Mouse (Mus musculus) stomach, postnatal 0 days (tissue): ENCODE data around the gene Tspan14. TPM values are rescaled to one million over a fixed set of nuclear protein-coding genes. Genes with fewer than 3 reads are reported as not detected.

Experiments
- ATAC-seq: fragments of 200-750 bp; cut with Nextera tagmentation; 2 replicates; pipeline ENCODE4 v1.8.0; 2017; ENCODE audit not compliant: low FRiP score, low TSS enrichment
- DNase-seq: peaks from one replicate; pipeline ENCODE4 v3.0.0-alpha.2; 2016; ENCODE audit warnings: low spot score
- H3K27ac ChIP-seq: fragments of 300-500 bp; sonication (generic); replicated peaks from 2 replicates; pipeline ENCODE4 v1.5.1; 2014; ENCODE audit warnings: mild to moderate bottlenecking, control low read depth
- H3K27me3 ChIP-seq: fragments of 300-500 bp; sonication (generic); 2 replicates; pipeline ENCODE4 v1.6.1; 2014; ENCODE audit warnings: low read length; ENCODE audit not compliant: control insufficient read depth, insufficient read depth
- H3K36me3 ChIP-seq: fragments of 300-500 bp; sonication (generic); 2 replicates; pipeline ENCODE4 v1.6.1; 2014; ENCODE audit warnings: low read length, mixed read lengths; ENCODE audit not compliant: control insufficient read depth, insufficient read depth
- H3K4me1 ChIP-seq: fragments of 300-500 bp; sonication (generic); replicated peaks from 2 replicates; pipeline ENCODE4 v1.6.1; 2014; ENCODE audit warnings: antibody characterized with exemption; ENCODE audit not compliant: control insufficient read depth, insufficient read depth
- H3K4me2 ChIP-seq: fragments of 300-500 bp; sonication (generic); replicated peaks from 2 replicates; pipeline ENCODE4 v1.6.1; 2014; ENCODE audit warnings: low read depth, mild to moderate bottlenecking, control low read depth, moderate library complexity
- H3K4me3 ChIP-seq: fragments of 300-500 bp; sonication (generic); 2 replicates; pipeline ENCODE4 v1.5.1; 2014; ENCODE audit warnings: low read depth, low read length, control low read depth
- H3K9ac ChIP-seq: fragments of 300-500 bp; sonication (generic); 2 replicates; pipeline ENCODE4 v1.6.1; 2014; ENCODE audit warnings: mild to moderate bottlenecking, low read length, control low read depth, mixed read lengths
- H3K9me3 ChIP-seq: fragments of 300-500 bp; sonication (generic); 2 replicates; pipeline ENCODE4 v1.6.1; 2016; ENCODE audit warnings: low read length; ENCODE audit not compliant: control insufficient read depth
- CTCF ChIP-seq: IDR thresholded peaks from 2 replicates; pipeline ENCODE4 v1.5.1; 2016; ENCODE audit warnings: antibody characterized with exemption, low read depth, mild to moderate bottlenecking, moderate library complexity
- EP300 ChIP-seq: optimal IDR thresholded peaks from 2 replicates; pipeline ENCODE3; 2016; ENCODE audit warnings: antibody characterized with exemption
- WGBS: fragments of 180-500 bp; shearing (Covaris S2); extraction: QIAGEN DNeasy Blood & Tissue Kit; methylation state at CpG from one replicate; pipeline ENCODE4 v1.1.7; 2014; 5-methylcytosine and 5-hydroxymethylcytosine counted together
- polyA plus RNA-seq: library from polyadenylated mRNA; unstranded; fragments of >200 nt; fragmentation: Nextera tagmentation; extraction: Ambion mirVana; gene quantifications from 2 replicates; pipeline ENCODE4 v1.2.1, GENCODE M21; 2015

Gene Tspan14
- polyA plus RNA-seq, 1 experiment from 2014 or later: 38.8 TPM

DNA sequence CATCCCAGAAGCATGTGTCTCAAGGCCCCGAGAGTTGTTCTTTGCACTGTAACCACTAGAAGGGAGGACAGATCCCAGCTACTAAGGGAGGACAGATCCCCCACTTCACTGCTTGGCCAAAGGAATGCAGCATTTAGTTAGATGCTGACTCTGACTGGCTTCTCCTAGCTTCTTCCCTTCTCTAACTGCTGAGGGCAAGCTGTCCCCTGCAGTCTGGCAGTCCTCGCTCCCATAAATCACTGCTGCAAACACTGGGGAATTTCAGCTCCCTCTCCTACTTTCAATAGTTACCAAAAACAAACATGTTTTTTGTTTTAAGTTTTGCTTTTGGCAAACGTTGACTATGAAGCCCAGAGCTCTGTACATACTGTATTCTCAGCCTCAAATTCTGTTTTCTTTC, 96.0 kb downstream of the Tspan14 start:
- TF ChIP-seq CTCF (no peak), EP300 (no peak)
- Histone ChIP-seq H3K27me3 (no peaks in the 10 kb centered on the region), H3K4me3 (no peak overlapping the region), H3K9me3 (no peaks in the 10 kb centered on the region), H3K9ac (no peak overlapping the region), H3K27ac (no peak overlapping the region), H3K36me3 (no peaks in the 10 kb centered on the region), H3K4me2 (no peak overlapping the region), H3K4me1 (no peaks in the 10 kb centered on the region)
- DNase-seq: no peak
- WGBS: 56% methylated on average over 3 of the region's 3 CpGs
- no peak for ATAC-seq

GRCm38 (mm10) chr14:40864811-40865514, 101.6 kb downstream of the Tspan14 start:
- ATAC-seq (no peak), DNase-seq (no peak)
- no peaks in the 10 kb centered on the region for H3K4me1 ChIP-seq
- H3K27ac ChIP-seq: no peak overlapping the region
- no peak overlapping the region for H3K4me2 ChIP-seq
- H3K36me3 ChIP-seq: no peaks in the 10 kb centered on the region
- no peak overlapping the region for H3K4me3 ChIP-seq
- no peak for TF ChIP-seq CTCF
- no peak for TF ChIP-seq EP300
- H3K27me3 ChIP-seq: no peaks in the 10 kb centered on the region
- 64% methylated on average over 6 of the region's 6 CpGs for WGBS
- H3K9ac ChIP-seq: no peak overlapping the region
- no peaks in the 10 kb centered on the region for H3K9me3 ChIP-seq

DNA sequence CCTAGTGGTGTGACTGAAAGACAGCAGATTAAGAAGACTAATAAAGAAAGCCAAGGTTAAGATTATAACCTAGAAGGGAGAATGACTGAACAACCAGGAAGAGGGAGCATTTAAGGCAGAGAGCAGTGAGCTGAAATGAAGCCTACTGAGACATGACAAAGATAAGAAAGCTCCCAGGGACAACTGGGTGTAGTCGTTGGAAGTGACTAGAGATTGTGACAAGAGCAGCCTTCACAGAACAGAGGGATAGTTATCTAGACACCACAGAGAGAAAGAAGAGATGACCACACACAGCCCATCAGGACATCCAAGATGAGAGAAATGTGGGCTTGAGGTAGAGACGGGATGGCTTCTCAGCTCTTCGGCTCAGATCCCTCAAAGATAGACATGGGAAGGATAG, 102.9 kb downstream of the Tspan14 start:
- no peak for ATAC-seq
- WGBS: 84% methylated on average over 3 of the region's 3 CpGs
- no peak overlapping the region for H3K4me2 ChIP-seq
- no peaks in the 10 kb centered on the region for H3K27me3 ChIP-seq
- no peaks in the 10 kb centered on the region for H3K9me3 ChIP-seq
- H3K27ac ChIP-seq: no peak overlapping the region
- no peak overlapping the region for H3K9ac ChIP-seq
- DNase-seq: no peak
- TF ChIP-seq EP300: no peak
- no peak overlapping the region for H3K4me3 ChIP-seq
- H3K36me3 ChIP-seq: no peaks in the 10 kb centered on the region
- no peaks in the 10 kb centered on the region for H3K4me1 ChIP-seq

DNA sequence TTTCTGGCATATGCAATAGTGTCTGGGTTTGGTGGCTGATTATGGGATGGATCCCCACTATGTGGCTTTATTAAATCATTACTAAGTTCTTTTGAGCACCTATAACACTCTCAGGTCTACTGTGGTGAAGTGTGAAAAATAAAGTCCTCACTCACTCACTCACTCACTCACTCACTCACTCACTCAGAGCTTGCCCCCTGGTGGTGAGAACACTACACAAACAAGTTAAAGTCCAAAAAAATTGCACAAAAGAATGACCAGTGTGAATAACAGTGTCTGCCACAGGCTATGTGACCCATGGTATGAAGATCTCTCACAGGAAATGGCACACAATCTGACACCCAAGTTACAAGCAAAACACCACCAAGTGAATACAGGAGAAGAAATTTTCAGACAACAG, 103.6 kb downstream of the Tspan14 start:
- no peak overlapping the region for H3K4me2 ChIP-seq
- no peak overlapping the region for H3K27ac ChIP-seq
- no peak overlapping the region for H3K9ac ChIP-seq
- no peaks in the 10 kb centered on the region for H3K36me3 ChIP-seq
- H3K9me3 ChIP-seq: no peaks in the 10 kb centered on the region
- H3K4me3 ChIP-seq: no peak overlapping the region
- no peaks in the 10 kb centered on the region for H3K4me1 ChIP-seq
- DNase-seq (no peak), ATAC-seq (no peak)
- peak; percentile 43 for TF ChIP-seq CTCF
- no peak for TF ChIP-seq EP300
- no peaks in the 10 kb centered on the region for H3K27me3 ChIP-seq

Other genes with a start within 250 kb of the Tspan14 start
- gene Sh2d4b, start 73.5 kb downstream of the Tspan14 start, polyA plus RNA-seq: 0.07 and 0.22 TPM in 2 replicates
- 32.4 and 34.5 TPM in 2 replicates for gene Fam213a, start 47.0 kb upstream of the Tspan14 start, polyA plus RNA-seq
- not detected in 2 replicates for gene Dydc2, start 102.4 kb upstream of the Tspan14 start, polyA plus RNA-seq
- gene Dydc1, start 106.1 kb upstream of the Tspan14 start, polyA plus RNA-seq: not detected in 2 replicates
- 0.75 and 2.0 TPM in 2 replicates for gene Mat1a, start 138.2 kb upstream of the Tspan14 start, polyA plus RNA-seq
- 0.06 TPM in 1 of 2 replicates, not detected in the other for gene Sftpa1, start 165.0 kb upstream of the Tspan14 start, polyA plus RNA-seq
- gene Mbl1, start 184.7 kb upstream of the Tspan14 start, polyA plus RNA-seq: 0.29 TPM in 1 of 2 replicates, not detected in the other
- gene Sftpd, start 218.3 kb upstream of the Tspan14 start, polyA plus RNA-seq: 4.9 TPM in 2 replicates